Mouse (Mus musculus) embryo, embryonic 9.5 days (tissue): ENCODE results near the gene Amph.
"Not testable (repeated sequence)": the region's sequence is repeated elsewhere in the genome, so short reads cannot be mapped to it uniquely, and the experiment has no call there.

Experiments used
- DNase-seq: peaks from one replicate; pipeline ENCODE4 v3.0.0-alpha.2; 2017; ENCODE audit errors: extremely low spot score

Amph gene

DNA sequence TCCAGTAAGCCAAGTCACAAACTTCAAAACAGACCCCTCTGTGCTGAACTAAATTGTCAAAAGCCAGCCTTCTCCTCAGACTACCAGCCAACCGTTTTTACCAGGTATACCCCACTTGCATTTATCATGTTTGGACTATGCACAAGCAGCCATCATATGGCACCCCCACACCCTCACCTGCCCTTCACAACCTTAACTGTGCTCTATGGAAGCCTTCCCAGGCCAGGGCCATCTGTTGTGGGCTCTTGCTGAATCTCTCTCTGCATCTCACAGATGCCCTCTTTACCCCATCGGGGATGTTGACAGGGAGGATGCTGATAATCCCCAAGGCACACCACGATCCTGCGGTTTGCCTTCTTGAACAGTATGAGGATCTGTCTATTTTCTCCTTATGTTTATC is 77.9 kb downstream of the Amph start:
- no peak for DNase-seq

- no peak for DNase-seq
Observed at GRCm38 (mm10) chr13:19026923-19027322, 78.9 kb downstream of the Amph start.

GRCm38 (mm10) chr13:19027766-19028350 is 79.9 kb downstream of the Amph start:
- no peak for DNase-seq

- DNase-seq, result no peak
Observed at GRCm38 (mm10) chr13:19031916-19032688, 84.1 kb downstream of the Amph start.

- no peak for DNase-seq
Observed at GRCm38 (mm10) chr13:19052090-19052489, 104.1 kb downstream of the Amph start.

DNA sequence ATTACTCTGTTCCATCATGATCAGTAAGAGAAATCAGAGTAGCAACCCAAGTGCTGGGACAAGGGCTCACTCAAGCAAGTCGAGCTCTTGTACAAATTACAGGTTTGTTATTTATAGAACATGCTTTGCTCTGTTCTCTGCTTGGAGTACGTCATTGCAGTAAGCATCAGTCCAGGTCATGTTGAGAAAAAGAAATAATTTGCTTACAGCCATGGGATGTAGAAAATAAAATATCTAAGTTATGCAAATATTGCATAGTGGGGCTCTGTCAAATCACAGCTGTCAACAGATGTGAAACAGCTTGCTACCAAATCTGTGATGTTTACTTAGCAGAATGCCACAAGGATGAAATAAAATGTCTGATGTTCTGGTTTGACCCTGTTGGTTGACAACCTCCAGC is 106.5 kb downstream of the Amph start:
- DNase-seq, result no peak

DNA sequence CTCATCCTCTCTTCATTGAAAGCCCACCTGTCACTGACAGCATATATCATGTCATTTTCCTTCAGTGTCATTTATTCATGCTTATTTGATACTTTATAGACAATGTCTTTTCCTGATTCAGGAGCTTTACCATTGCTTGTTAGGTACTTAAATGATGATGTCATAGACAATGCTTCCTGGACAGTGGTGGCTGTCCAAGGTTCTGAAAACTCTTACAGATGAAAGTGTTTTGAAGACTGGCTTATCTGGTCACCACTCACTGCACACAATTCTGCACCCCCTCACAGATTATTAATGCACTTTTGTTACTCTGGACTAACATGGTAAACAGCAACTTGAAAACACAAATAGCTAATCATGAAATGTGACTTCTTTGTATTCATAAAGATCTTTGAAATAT is 124.3 kb downstream of the Amph start:
- DNase-seq, result peak; percentile 16

DNA sequence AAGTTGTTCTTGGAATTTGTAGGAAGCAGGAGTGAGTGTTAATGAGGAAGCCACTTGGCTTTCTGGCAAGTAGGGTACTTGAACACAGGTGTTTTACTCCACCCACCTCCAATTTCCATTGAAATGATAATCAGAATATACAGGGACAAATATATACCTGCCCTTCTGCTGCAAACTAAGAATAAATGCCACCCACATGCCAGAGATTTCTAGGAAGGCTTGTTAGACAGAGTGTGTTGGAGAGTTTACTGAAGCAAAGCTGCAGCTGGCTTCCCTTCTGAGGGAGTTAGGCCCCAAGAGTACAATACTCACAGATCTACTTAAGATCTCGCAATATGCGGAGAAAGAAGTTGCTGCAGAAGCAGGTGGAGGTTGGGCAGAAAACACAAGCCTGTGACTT is 129.4 kb downstream of the Amph start:
- DNase-seq, result no peak

DNA sequence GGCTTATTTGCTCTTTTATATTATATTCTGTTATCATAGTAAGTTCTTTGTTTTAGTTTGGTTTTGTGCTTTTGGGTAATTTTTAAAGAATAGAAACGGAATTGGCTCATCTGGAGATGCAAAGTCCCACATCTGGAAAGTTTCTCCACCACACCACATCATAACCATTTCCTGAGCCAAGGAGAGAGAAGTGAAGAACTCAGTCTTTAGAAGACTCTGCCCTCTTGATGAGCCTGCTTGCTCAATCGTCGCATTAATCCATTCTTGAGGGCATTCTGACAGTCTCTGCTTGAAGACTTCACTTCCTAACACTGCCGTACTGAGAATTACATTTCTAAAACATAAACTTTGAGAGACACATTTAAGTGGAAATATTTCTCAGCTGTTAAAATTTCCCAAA is 133.9 kb downstream of the Amph start:
- no peak for DNase-seq

GRCm38 (mm10) chr13:19094571-19094970 is 146.6 kb downstream of the Amph start:
- DNase-seq, result no peak

GRCm38 (mm10) chr13:19097117-19097516 is 149.1 kb downstream of the Amph start:
- DNase-seq, result no peak

- no peak for DNase-seq
Observed at GRCm38 (mm10) chr13:19101889-19102402, 153.9 kb downstream of the Amph start.

GRCm38 (mm10) chr13:19106418-19106817 is 158.4 kb downstream of the Amph start:
- DNase-seq, result no peak

DNA sequence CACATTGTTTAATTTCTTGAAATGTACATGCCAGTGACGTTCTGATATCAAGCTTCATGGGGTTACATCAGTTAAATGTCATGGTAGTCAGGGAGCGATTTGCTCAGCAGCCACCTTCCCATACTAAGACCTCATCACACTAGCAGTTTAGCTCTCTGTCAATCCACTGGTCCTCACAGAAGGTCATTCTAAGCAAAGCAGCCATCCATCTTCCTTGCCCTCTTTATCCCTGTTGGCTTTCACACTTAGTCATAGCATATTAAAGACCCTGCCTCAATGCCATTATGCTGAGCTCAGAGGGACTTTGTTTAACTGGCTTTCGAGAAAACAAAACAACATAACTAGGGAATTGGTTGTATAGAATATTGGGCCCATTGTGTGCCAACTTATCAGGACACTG is 161.3 kb downstream of the Amph start:
- no peak for DNase-seq

DNA sequence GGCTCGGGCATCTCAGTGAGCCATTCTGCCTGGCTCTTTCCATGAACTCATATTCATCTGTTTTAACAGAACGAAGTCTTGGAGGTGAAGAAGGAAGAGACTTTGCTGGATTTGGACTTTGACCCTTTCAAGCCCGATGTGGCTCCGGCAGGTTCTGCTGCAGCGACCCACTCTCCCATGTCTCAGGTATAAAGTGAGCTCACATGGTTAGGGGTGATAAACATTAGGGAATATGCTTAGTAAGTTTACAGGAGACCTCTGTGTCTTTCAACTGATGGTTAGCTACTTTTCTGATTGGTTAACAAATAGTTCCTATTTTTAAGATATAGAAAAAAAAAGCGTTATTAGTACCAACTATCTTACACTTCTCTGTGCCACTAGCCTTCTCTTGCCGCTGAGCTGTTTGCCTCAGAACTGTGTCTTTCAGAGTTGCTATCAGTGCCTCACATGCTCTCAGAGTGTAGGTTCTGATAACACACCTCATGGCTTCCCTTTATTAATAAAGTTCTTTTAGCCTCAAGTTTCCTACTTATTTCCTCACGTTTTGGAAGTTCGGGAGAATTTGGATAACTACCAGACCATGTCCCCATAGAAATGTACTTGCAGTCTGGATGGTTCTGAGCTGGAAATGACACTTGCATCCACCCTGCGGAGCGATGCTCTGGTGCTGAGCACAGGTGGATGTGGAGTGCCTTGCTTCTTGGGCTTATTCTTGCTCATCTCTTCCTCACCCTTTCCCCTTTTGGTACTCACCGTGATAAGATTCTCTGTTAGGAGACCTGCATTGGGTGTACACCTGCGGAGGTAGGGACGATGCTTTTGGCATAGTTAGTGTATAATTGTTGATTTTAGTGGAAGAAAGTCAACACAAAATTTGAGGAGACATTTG is 165.3 kb downstream of the Amph start:
- no peak for DNase-seq

DNA sequence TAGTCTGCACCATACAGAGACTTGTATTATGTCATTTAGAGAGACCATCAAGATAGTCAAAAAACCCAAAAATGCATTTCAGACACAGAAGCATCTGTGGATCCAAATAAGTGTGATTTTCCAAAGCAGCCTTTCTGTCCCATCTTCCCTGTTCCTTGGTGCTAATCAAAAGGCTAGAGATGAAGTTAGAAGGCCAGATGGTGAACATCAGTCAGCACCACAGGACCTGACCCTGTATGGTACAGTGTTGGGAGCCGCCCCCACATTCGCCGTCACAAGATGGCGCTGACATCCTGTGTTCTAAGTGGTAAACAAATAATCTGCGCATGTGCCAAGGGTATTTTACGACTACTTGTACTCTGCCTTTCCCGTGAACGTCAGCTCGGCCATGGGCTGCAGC is 166.8 kb downstream of the Amph start:
- not testable (repeated sequence) for DNase-seq

- DNase-seq, result no peak
Observed at GRCm38 (mm10) chr13:19126912-19127552, 179.0 kb downstream of the Amph start.

- DNase-seq, result peak; percentile 21
Observed at GRCm38 (mm10) chr13:19133833-19134232, 185.8 kb downstream of the Amph start.

- no peak for DNase-seq
Observed at GRCm38 (mm10) chr13:19137212-19137611, 189.2 kb downstream of the Amph start.

GRCm38 (mm10) chr13:19137932-19138331 is 189.9 kb downstream of the Amph start:
- peak; percentile 8 for DNase-seq

DNA sequence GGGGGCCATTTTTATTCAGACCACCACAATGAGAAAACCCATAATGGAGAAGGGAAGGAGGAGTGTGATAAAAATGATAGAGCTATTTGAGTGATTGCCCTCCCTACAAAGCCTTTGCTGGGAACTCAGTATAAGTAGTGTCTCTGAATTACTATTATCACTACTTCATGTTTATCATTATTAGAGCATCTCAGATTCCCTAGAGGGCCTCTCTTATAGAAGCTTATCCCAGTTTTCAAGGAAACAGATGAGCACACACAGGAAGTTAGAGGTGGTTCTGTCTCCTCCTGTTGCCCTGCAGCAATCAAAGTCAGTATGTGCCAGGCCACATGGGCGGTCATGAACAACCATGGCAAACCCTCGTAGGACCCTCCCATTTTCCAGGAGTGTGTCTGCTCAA is 190.5 kb downstream of the Amph start:
- DNase-seq, result no peak

DNA sequence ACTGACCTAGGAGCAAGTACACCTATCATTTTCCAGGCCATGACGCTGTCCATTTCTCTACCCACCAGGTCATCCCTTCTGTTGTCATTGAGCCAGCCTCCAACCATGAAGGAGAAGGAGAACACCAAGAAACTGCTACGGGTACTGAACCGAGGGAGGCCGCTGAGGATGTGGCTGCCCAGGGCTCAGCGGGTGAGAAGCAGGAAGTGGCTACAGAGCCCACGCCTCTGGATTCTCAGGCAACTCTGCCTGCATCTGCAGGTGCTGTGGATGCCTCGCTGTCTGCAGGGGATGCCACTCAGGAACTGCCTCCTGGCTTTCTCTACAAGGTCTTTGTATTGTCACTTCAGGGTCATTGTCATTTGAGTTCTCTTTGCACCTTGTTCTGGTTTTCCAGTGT is 191.1 kb downstream of the Amph start:
- no peak for DNase-seq
